Mouse (Mus musculus) kidney, postnatal 0 days (tissue): Measurements from ENCODE around the gene Obscn. TPM values are rescaled to one million over a fixed set of nuclear protein-coding genes. Genes with fewer than 3 reads are reported as not detected.
A peak's percentile ranks its signal among the peaks of the same experiment; 100 is the strongest.

Experiments
- ATAC-seq: fragments of 200-750 bp; cut with Nextera tagmentation; replicated peaks from 2 replicates; pipeline ENCODE4 v1.8.0; 2017; ENCODE audit warnings: low read depth, moderate number of reproducible peaks, moderate TSS enrichment, moderate library complexity; ENCODE audit not compliant: low FRiP score
- DNase-seq: peaks from one replicate; pipeline ENCODE4 v3.0.0-alpha.2; 2016; ENCODE audit warnings: low spot score
- H3K27ac ChIP-seq: fragments of 300-500 bp; sonication (generic); 2 replicates; pipeline ENCODE4 v1.5.1; 2014; ENCODE audit warnings: mild to moderate bottlenecking
- H3K27me3 ChIP-seq: fragments of 300-500 bp; sonication (generic); 2 replicates; pipeline ENCODE4 v1.6.1; 2014; ENCODE audit warnings: low read length, mixed read lengths; ENCODE audit not compliant: insufficient read depth
- H3K36me3 ChIP-seq: fragments of 300-500 bp; sonication (generic); 2 replicates; pipeline ENCODE4 v1.6.1; 2014; ENCODE audit warnings: low read length, mixed read lengths; ENCODE audit not compliant: insufficient read depth
- H3K4me1 ChIP-seq: fragments of 300-500 bp; sonication (generic); replicated peaks from 2 replicates; pipeline ENCODE4 v1.6.1; 2014; ENCODE audit warnings: antibody characterized with exemption, low read length, mixed read lengths; ENCODE audit not compliant: insufficient read depth
- H3K4me2 ChIP-seq: fragments of 300-500 bp; sonication (generic); 2 replicates; pipeline ENCODE4 v1.6.1; 2014; ENCODE audit warnings: mild to moderate bottlenecking, low read length, moderate library complexity, mixed read lengths
- H3K4me3 ChIP-seq: fragments of 300-500 bp; sonication (generic); replicated peaks from 2 replicates; pipeline ENCODE4 v1.5.1; 2014; ENCODE audit warnings: low read depth, low read length
- H3K9ac ChIP-seq: fragments of 300-500 bp; sonication (generic); 2 replicates; pipeline ENCODE4 v1.6.1; 2014; ENCODE audit warnings: low read depth, low read length
- H3K9me3 ChIP-seq: fragments of 300-500 bp; sonication (generic); replicated peaks from 2 replicates; pipeline ENCODE4 v1.6.1; 2016; ENCODE audit warnings: low read length, inconsistent platforms, mixed read lengths
- CTCF ChIP-seq: IDR thresholded peaks from 2 replicates; pipeline ENCODE4 v1.5.1; 2016; ENCODE audit warnings: antibody characterized with exemption, low read depth, mild to moderate bottlenecking, moderate library complexity
- WGBS: fragments of 180-500 bp; shearing (Covaris S2); extraction: QIAGEN DNeasy Blood & Tissue Kit; methylation state at CpG from one replicate; pipeline ENCODE4 v1.1.7; 2014; 5-methylcytosine and 5-hydroxymethylcytosine counted together
- polyA plus RNA-seq: library from polyadenylated mRNA; unstranded; fragments of >200 nt; fragmentation: Nextera tagmentation; extraction: Ambion mirVana; gene quantifications from 2 replicates; pipeline ENCODE4 v1.2.1, GENCODE M21; 2015

The Obscn gene
- 0.20 and 0.26 TPM in 2 replicates for polyA plus RNA-seq

- DNase-seq (no peak), ATAC-seq (no peak)
- no peaks in the 10 kb centered on the region for H3K9me3 ChIP-seq
- H3K36me3 ChIP-seq = no peaks in the 10 kb centered on the region
- 14% methylated on average over 44 of the region's 44 CpGs for WGBS
- peak within 1 kb of the TSS; percentile 44 for H3K4me2 ChIP-seq
- no peak within 1 kb of the TSS for H3K9ac ChIP-seq
- no peak within 1 kb of the TSS for H3K27ac ChIP-seq
- H3K27me3 ChIP-seq = peaks cover 39% of the 10 kb centered on the region
- no peak for TF ChIP-seq CTCF
- H3K4me3 ChIP-seq = peak within 1 kb of the TSS; percentile 9; the same call in 1 of the 2 replicates
- H3K4me1 ChIP-seq = 0 out of 2 replicates have a peak, but pooled peaks cover 4% of the 10 kb centered on the region
Measured at GRCm38 (mm10) chr11:59135904-59136452, at the start of gene Obscn. Gene Obscn, minus strand, starts transcription at chr11:59136402.

- H3K27me3 ChIP-seq = no peaks in the 10 kb centered on the region
- DNase-seq (no peak), ATAC-seq (no peak)
- peaks cover 20% of the 10 kb centered on the region for H3K36me3 ChIP-seq
- no peak for TF ChIP-seq CTCF
- no peaks in the 10 kb centered on the region for H3K9me3 ChIP-seq
- H3K4me2 ChIP-seq = no peak overlapping the region
- H3K27ac ChIP-seq = no peak overlapping the region
- H3K4me1 ChIP-seq = peaks cover 7% of the 10 kb centered on the region; the same call in 1 of the 2 replicates
- no peak overlapping the region for H3K4me3 ChIP-seq
- no peak overlapping the region for H3K9ac ChIP-seq
- 84% methylated on average over 5 of the region's 5 CpGs for WGBS
Measured at GRCm38 (mm10) chr11:59185490-59185889, 49.3 kb upstream of the Obscn start.

- 34% methylated on average over 3 of the region's 3 CpGs for WGBS
- Histone ChIP-seq H3K9ac (no peak overlapping the region), H3K4me3 (no peak overlapping the region), H3K36me3 (peaks cover 20% of the 10 kb centered on the region), H3K4me1 (peaks cover 7% of the 10 kb centered on the region; the same call in 1 of the 2 replicates), H3K9me3 (no peaks in the 10 kb centered on the region), H3K27me3 (peaks cover 8% of the 10 kb centered on the region), H3K27ac (no peak overlapping the region), H3K4me2 (no peak overlapping the region)
- DNase-seq (peak; percentile 86), ATAC-seq (no peak)
- peak; percentile 85 for TF ChIP-seq CTCF
Measured at GRCm38 (mm10) chr11:59183821-59184220, 47.6 kb upstream of the Obscn start.

GRCm38 (mm10) chr11:59182864-59183331 lies 46.7 kb upstream of the Obscn start, which contains the start of gene Gjc2:
Gene Gjc2, minus strand, starts transcription at chr11:59183213.
- peaks cover 20% of the 10 kb centered on the region for H3K36me3 ChIP-seq
- H3K4me2 ChIP-seq = 0 out of 2 replicates have a peak within 1 kb of the TSS, but pooled peaks have one; percentile 4
- 57% methylated on average over 2 of the region's 3 CpGs for WGBS
- H3K9me3 ChIP-seq = no peaks in the 10 kb centered on the region
- TF ChIP-seq CTCF = no peak
- peaks cover 17% of the 10 kb centered on the region for H3K27me3 ChIP-seq
- ATAC-seq = no peak
- peaks cover 7% of the 10 kb centered on the region; the same call in 1 of the 2 replicates for H3K4me1 ChIP-seq
- H3K9ac ChIP-seq = no peak within 1 kb of the TSS
- no peak within 1 kb of the TSS for H3K4me3 ChIP-seq
- H3K27ac ChIP-seq = 0 out of 2 replicates have a peak within 1 kb of the TSS, but pooled peaks have one; percentile 36
- DNase-seq = peak; percentile 39

- 8% methylated on average over 34 of the region's 34 CpGs for WGBS
- H3K27me3 ChIP-seq = peaks cover 48% of the 10 kb centered on the region
- H3K27ac ChIP-seq = no peak overlapping the region
- TF ChIP-seq CTCF = no peak
- 0 out of 2 replicates have a peak overlapping the region, but pooled peaks have one; percentile 23 for H3K9ac ChIP-seq
- DNase-seq = no peak
- no peaks in the 10 kb centered on the region for H3K36me3 ChIP-seq
- H3K9me3 ChIP-seq = no peaks in the 10 kb centered on the region
- H3K4me3 ChIP-seq = peak overlapping the region; percentile 17
- no peaks in the 10 kb centered on the region; the same call in 1 of the 2 replicates for H3K4me1 ChIP-seq
- peak overlapping the region; percentile 31 for H3K4me2 ChIP-seq
- ATAC-seq = 0 out of 2 replicates have a peak, but pooled peaks have one; percentile 15
Measured at GRCm38 (mm10) chr11:59176921-59177320, 40.7 kb upstream of the Obscn start.

- H3K36me3 ChIP-seq = no peaks in the 10 kb centered on the region
- H3K27me3 ChIP-seq = peaks cover 48% of the 10 kb centered on the region
- H3K9ac ChIP-seq = 0 out of 2 replicates have a peak overlapping the region, but pooled peaks have one; percentile 23
Measured at GRCm38 (mm10) chr11:59176475-59176874, 40.3 kb upstream of the Obscn start.

More at GRCm38 (mm10) chr11:59176475-59176874, 40.3 kb upstream of the Obscn start:
- TF ChIP-seq CTCF = no peak
- WGBS = 2% methylated on average over 48 of the region's 48 CpGs
- H3K4me2 ChIP-seq = peak overlapping the region; percentile 31
- no peak overlapping the region for H3K27ac ChIP-seq
- H3K4me1 ChIP-seq = no peaks in the 10 kb centered on the region; the same call in 1 of the 2 replicates
- DNase-seq (no peak), ATAC-seq (0 out of 2 replicates have a peak, but pooled peaks have one; percentile 27)
- H3K4me3 ChIP-seq = peak overlapping the region; percentile 17
- no peaks in the 10 kb centered on the region for H3K9me3 ChIP-seq
